Mouse (Mus musculus) G1E (cell line): ENCODE measurements at regions not wholly inside any gene's neighbourhood (a gene's known extent, or its start where the extent isn't known, plus 50 kb on each side); places are given as distances from the start of the nearest gene placed in this dataset.
"Not testable (repeated sequence)": the region's sequence is repeated elsewhere in the genome, so short reads cannot be mapped to it uniquely, and the experiment has no call there.

Source experiments
- ATAC-seq: 2 replicates; pipeline ENCODE4 v1.8.0; 2016; ENCODE audit warnings: mild to moderate bottlenecking; ENCODE audit not compliant: insufficient number of reproducible peaks, poor library complexity, low FRiP score, severe bottlenecking; ENCODE audit errors: extremely low read depth
- DNase-seq: peaks from one replicate; pipeline ENCODE4 v3.0.0; 2012; ENCODE audit warnings: low spot score
- H3K27me3 ChIP-seq: 2 replicates; pipeline ENCODE4 v1.6.1; 2012; ENCODE audit warnings: mild to moderate bottlenecking, low read length, inconsistent platforms; ENCODE audit not compliant: insufficient read depth
- H3K36me3 ChIP-seq: replicated peaks from 2 replicates; pipeline ENCODE3; 2012; ENCODE audit warnings: mild to moderate bottlenecking, inconsistent platforms
- H3K4me1 ChIP-seq: 2 replicates; pipeline ENCODE4 v1.6.1; 2012; ENCODE audit warnings: low read depth, low read length, inconsistent platforms, mixed read lengths; ENCODE audit not compliant: insufficient read depth
- H3K4me3 ChIP-seq: 2 replicates; pipeline ENCODE4 v1.5.1; 2012; ENCODE audit warnings: low read depth, mild to moderate bottlenecking, inconsistent platforms, low read length, moderate library complexity, mixed read lengths
- H3K9me3 ChIP-seq: replicated peaks from 2 replicates; pipeline ENCODE4 v1.6.1; 2012; ENCODE audit warnings: inconsistent platforms
- CTCF ChIP-seq: IDR thresholded peaks from 2 replicates; pipeline ENCODE4 v1.5.1; 2012; ENCODE audit warnings: low read depth, low read length, inconsistent platforms, mixed read lengths
- GATA1 ChIP-seq: IDR thresholded peaks from 2 replicates; pipeline ENCODE4 v1.6.1; 2012; ENCODE audit warnings: borderline replicate concordance, low read length, inconsistent platforms, mixed read lengths
- GATA2 ChIP-seq: IDR thresholded peaks from 2 replicates; pipeline ENCODE4 v1.6.1; 2012; ENCODE audit warnings: low read depth, low read length, inconsistent platforms, borderline replicate concordance
- POLR2AphosphoS5 ChIP-seq: IDR thresholded peaks from 2 replicates; pipeline ENCODE4 v1.6.1; 2012; ENCODE audit warnings: low read depth, low read length, inconsistent platforms; ENCODE audit not compliant: insufficient replicate concordance
- TAL1 ChIP-seq: conservative IDR thresholded peaks from 2 replicates; pipeline ENCODE4 v1.6.1; 2012; ENCODE audit warnings: low read depth, low read length, inconsistent platforms, mixed read lengths

DNA sequence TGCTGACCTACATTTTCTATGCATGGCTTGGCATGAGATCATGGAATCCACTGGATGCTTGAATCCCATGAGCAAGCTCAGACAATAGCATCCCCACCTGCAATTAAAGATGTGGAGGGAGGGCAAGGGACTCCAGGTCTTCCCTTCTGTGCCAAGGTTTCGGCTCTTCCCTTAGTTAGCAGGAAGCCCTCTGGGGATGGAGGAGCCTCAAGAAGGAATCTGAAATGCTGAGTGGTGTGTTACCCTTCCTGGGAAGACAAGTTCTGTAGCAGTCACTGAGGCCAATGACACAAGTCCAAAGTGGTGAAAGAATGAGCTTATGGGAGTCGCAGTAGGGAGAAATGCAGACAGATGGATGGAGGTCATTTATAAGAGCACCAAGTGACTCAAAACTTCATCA lies 125.4 kb upstream of the Dapk1 start:
- H3K4me3 ChIP-seq = no peak overlapping the region
- TF ChIP-seq POLR2AphosphoS5 = no peak
- TF ChIP-seq GATA1 = no peak
- no peak for TF ChIP-seq CTCF
- TF ChIP-seq TAL1 = no peak
- no peak for TF ChIP-seq GATA2
- no peak for ATAC-seq
- H3K4me1 ChIP-seq = no peaks in the 10 kb centered on the region
- no peaks in the 10 kb centered on the region for H3K27me3 ChIP-seq
- no peaks in the 10 kb centered on the region for H3K36me3 ChIP-seq
- no peak for DNase-seq
- H3K9me3 ChIP-seq = peaks cover 72% of the 10 kb centered on the region

DNA sequence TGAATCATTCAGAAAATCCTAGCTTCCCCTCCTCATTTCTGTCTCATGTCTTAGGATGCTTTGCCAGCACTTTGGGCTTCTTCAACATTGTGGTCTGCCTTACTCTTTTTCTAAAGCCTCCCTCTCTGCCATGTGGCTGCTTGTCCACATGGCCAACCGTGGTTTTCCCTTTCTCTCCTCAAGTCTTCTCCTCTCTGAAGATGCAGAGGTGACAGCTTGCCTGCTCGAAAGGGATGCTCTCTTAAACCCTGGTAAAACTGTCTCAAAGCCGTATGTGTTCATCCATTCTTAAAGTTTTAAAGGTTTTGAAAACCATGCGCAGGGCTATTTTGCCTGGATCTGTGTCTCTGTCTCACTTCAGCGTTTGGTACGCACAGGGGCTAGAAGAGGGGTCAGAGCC lies 123.4 kb upstream of the Dapk1 start:
- ATAC-seq (no peak), DNase-seq (no peak)
- no peak for TF ChIP-seq TAL1
- TF ChIP-seq POLR2AphosphoS5 = no peak
- TF ChIP-seq CTCF = no peak
- no peak for TF ChIP-seq GATA2
- no peak for TF ChIP-seq GATA1
- no peaks in the 10 kb centered on the region for H3K27me3 ChIP-seq
- H3K36me3 ChIP-seq = no peaks in the 10 kb centered on the region
- H3K4me3 ChIP-seq = no peak overlapping the region
- H3K4me1 ChIP-seq = no peaks in the 10 kb centered on the region
- H3K9me3 ChIP-seq = peaks cover 67% of the 10 kb centered on the region

GRCm38 (mm10) chr13:60479043-60479861 lies 122.5 kb upstream of the Dapk1 start:
- no peaks in the 10 kb centered on the region for H3K36me3 ChIP-seq
- no peaks in the 10 kb centered on the region for H3K27me3 ChIP-seq
- no peak for TF ChIP-seq GATA1
- no peak for TF ChIP-seq GATA2
- TF ChIP-seq CTCF = no peak
- no peak for TF ChIP-seq TAL1
- TF ChIP-seq POLR2AphosphoS5 = no peak
- no peak for ATAC-seq
- no peak overlapping the region for H3K4me3 ChIP-seq
- no peaks in the 10 kb centered on the region for H3K4me1 ChIP-seq
- no peak for DNase-seq
- peaks cover 62% of the 10 kb centered on the region for H3K9me3 ChIP-seq

DNA sequence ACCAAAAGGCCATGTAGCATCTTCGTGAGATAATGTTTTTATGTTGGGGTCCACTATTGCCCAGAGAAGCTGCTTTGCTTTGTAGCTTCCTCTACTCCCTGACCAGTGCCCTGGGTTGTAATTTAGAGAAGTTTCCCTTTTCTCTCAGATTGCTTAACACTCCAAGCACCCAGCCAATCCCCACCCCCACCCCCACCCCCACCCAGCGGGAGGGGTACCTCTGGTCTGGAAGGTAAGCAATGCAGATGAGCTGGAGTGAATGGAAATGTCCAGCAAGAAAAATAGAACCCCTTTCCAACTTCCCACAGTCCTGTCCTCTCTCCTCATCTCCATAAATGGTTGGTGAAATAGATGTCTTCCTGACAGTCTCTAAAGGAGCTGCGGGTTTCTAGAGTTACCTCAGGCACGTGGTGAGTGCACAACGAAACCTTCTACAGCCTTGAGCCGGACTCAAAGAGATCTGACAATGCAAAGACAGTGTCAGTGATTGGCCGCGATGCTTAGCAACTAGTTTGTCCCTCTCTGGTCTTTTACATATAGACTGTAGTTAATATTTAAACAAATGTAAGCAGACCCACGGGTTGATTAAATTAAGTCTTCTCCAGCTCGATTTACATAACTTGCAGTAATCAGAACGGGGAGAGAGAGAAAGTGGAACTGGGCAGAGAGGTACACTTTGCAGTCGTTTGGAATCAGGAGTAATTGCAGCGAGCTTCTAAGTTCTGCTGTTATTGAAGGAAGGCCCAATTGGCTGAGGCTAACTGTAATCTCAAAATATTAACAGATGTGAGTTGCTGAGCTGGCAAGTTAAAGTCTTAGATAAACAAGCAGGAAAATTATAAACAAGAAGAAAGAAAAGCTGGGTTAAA lies 121.7 kb upstream of the Dapk1 start:
- no peak for DNase-seq
- TF ChIP-seq TAL1 (no peak), CTCF (no peak), GATA2 (no peak), GATA1 (no peak), POLR2AphosphoS5 (no peak)
- Histone ChIP-seq H3K9me3 (peaks cover 62% of the 10 kb centered on the region), H3K36me3 (no peaks in the 10 kb centered on the region), H3K27me3 (no peaks in the 10 kb centered on the region), H3K4me3 (no peak overlapping the region), H3K4me1 (no peaks in the 10 kb centered on the region)
- ATAC-seq = no peak

DNA sequence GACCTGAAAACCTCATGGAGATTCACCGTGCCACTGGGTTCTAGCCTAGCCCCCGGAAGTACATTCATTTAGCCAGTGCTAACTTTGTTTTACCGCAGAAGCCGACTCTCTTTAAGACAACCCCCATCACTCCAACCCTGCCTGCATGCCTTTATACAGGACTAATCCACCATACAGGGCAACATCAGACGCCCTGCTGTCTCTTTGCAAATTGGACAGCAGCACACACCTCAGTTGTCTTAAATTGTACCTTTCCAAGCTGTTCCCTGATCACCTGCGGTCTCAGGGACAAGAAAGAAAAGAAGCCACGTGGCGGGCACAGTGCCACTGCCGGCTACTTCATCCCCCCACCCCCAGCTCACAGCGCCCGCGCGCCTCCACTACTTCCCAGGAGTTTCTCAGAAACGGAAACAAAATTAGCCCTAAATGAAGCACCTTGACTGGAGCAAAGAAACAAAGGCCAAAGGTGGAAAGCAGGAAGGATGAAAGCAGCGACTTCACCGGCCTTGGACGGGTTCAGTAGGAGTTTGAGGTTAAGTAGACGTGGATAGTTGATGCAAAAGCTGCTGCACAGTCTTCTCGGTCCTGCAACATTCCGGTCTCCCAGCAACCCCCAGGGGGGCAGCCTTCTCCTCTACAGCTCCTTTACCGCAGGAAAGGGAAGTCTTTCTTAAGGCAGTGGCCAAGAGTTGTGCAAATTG lies 120.9 kb upstream of the Dapk1 start:
- TF ChIP-seq GATA2 (no peak), TAL1 (no peak), POLR2AphosphoS5 (no peak), GATA1 (no peak), CTCF (no peak)
- Histone ChIP-seq H3K27me3 (no peaks in the 10 kb centered on the region), H3K4me3 (no peak overlapping the region), H3K9me3 (peaks cover 65% of the 10 kb centered on the region), H3K36me3 (no peaks in the 10 kb centered on the region), H3K4me1 (no peaks in the 10 kb centered on the region)
- DNase-seq = no peak
- no peak for ATAC-seq

- H3K4me1 ChIP-seq, H3K36me3 ChIP-seq, DNase-seq, H3K4me3 ChIP-seq, H3K27me3 ChIP-seq, ATAC-seq: not testable (repeated sequence)
- peaks cover 65% of the 10 kb centered on the region for H3K9me3 ChIP-seq
Observed at GRCm38 (mm10) chr13:60481451-60481850, 120.3 kb upstream of the Dapk1 start.
